Mouse (Mus musculus) stomach, postnatal 0 days (tissue): ENCODE measurements around the gene Kdm2b. TPM values are rescaled to one million over a fixed set of nuclear protein-coding genes. Genes with fewer than 3 reads are reported as not detected.

ENCODE experiments used
- ATAC-seq: fragments of 200-750 bp; cut with Nextera tagmentation; 2 replicates; pipeline ENCODE4 v1.8.0; 2017; ENCODE audit not compliant: low FRiP score, low TSS enrichment
- DNase-seq: peaks from one replicate; pipeline ENCODE4 v3.0.0-alpha.2; 2016; ENCODE audit warnings: low spot score
- H3K27ac ChIP-seq: fragments of 300-500 bp; sonication (generic); replicated peaks from 2 replicates; pipeline ENCODE4 v1.5.1; 2014; ENCODE audit warnings: mild to moderate bottlenecking, control low read depth
- H3K27me3 ChIP-seq: fragments of 300-500 bp; sonication (generic); 2 replicates; pipeline ENCODE4 v1.6.1; 2014; ENCODE audit warnings: low read length; ENCODE audit not compliant: control insufficient read depth, insufficient read depth
- H3K36me3 ChIP-seq: fragments of 300-500 bp; sonication (generic); 2 replicates; pipeline ENCODE4 v1.6.1; 2014; ENCODE audit warnings: low read length, mixed read lengths; ENCODE audit not compliant: control insufficient read depth, insufficient read depth
- H3K4me1 ChIP-seq: fragments of 300-500 bp; sonication (generic); replicated peaks from 2 replicates; pipeline ENCODE4 v1.6.1; 2014; ENCODE audit warnings: antibody characterized with exemption; ENCODE audit not compliant: control insufficient read depth, insufficient read depth
- H3K4me2 ChIP-seq: fragments of 300-500 bp; sonication (generic); replicated peaks from 2 replicates; pipeline ENCODE4 v1.6.1; 2014; ENCODE audit warnings: low read depth, mild to moderate bottlenecking, control low read depth, moderate library complexity
- H3K4me3 ChIP-seq: fragments of 300-500 bp; sonication (generic); 2 replicates; pipeline ENCODE4 v1.5.1; 2014; ENCODE audit warnings: low read depth, low read length, control low read depth
- H3K9ac ChIP-seq: fragments of 300-500 bp; sonication (generic); 2 replicates; pipeline ENCODE4 v1.6.1; 2014; ENCODE audit warnings: mild to moderate bottlenecking, low read length, control low read depth, mixed read lengths
- H3K9me3 ChIP-seq: fragments of 300-500 bp; sonication (generic); 2 replicates; pipeline ENCODE4 v1.6.1; 2016; ENCODE audit warnings: low read length; ENCODE audit not compliant: control insufficient read depth
- CTCF ChIP-seq: IDR thresholded peaks from 2 replicates; pipeline ENCODE4 v1.5.1; 2016; ENCODE audit warnings: antibody characterized with exemption, low read depth, mild to moderate bottlenecking, moderate library complexity
- EP300 ChIP-seq: optimal IDR thresholded peaks from 2 replicates; pipeline ENCODE3; 2016; ENCODE audit warnings: antibody characterized with exemption
- WGBS: fragments of 180-500 bp; shearing (Covaris S2); extraction: QIAGEN DNeasy Blood & Tissue Kit; methylation state at CpG from one replicate; pipeline ENCODE4 v1.1.7; 2014; 5-methylcytosine and 5-hydroxymethylcytosine counted together
- polyA plus RNA-seq: library from polyadenylated mRNA; unstranded; fragments of >200 nt; fragmentation: Nextera tagmentation; extraction: Ambion mirVana; gene quantifications from 2 replicates; pipeline ENCODE4 v1.2.1, GENCODE M21; 2015

The Kdm2b gene
- polyA plus RNA-seq, 1 experiment from 2014 or later: 15.5 TPM

DNA sequence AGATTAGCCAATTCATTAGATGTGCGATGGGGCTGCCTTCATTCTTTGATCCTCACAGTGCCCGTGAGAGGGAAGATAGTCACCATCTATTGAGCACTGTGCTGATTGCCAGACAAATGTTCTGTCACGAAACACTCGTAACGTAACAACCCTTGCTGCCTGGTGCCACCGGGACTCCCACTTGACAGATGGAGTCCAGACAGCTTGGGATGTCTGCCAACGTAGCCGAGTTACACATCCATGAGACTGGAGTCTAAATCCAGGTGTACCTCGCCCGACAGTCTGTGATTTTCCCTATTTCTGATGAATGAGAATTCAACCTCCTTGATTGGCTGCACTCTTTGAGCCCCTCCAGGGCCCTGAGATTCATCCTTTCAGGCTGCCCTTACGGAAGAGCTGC is 20.2 kb upstream of the Kdm2b start:
- WGBS: 37% methylated on average over 11 of the region's 11 CpGs
- DNase-seq (no peak), ATAC-seq (no peak)
- H3K4me1 ChIP-seq: peaks cover 3% of the 10 kb centered on the region; the same call in 1 of the 2 replicates
- peak; percentile 35 for TF ChIP-seq EP300
- TF ChIP-seq CTCF: no peak
- H3K9me3 ChIP-seq: no peaks in the 10 kb centered on the region
- no peaks in the 10 kb centered on the region for H3K36me3 ChIP-seq
- no peaks in the 10 kb centered on the region for H3K27me3 ChIP-seq
- H3K9ac ChIP-seq: no peak overlapping the region
- H3K4me2 ChIP-seq: no peak overlapping the region
- 0 out of 2 replicates have a peak overlapping the region, but pooled peaks have one; percentile 36 for H3K27ac ChIP-seq
- no peak overlapping the region for H3K4me3 ChIP-seq

DNA sequence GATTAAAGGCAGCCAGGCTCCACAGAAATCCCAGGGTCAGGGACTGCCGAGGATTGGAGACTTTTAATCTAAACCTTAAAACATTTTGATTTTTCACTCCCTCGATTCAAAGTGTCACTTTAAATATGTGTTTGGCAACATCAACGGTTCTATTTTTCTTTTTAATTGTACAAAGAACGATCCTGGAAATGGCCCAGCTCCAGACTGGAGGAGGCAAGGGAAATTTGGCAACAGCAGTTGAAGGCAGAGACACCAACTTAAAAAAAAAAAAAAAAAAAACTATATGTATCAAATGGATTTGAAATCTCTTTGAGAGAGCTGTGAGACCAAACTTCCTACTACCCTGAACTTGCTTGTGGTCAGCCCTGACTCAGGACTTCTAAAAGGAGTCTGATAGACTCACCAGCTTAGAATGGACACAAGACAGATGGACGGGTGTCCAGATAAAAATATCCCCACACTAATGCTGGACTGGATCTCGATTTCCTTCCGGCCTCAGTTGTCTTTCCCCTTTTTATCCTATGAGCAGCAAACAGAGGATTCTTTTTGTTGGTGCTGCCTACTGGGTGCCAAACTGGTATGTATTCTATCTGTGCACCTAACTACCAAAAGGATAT is 19.4 kb upstream of the Kdm2b start:
- Histone ChIP-seq H3K4me3 (no peak overlapping the region), H3K4me1 (no peaks in the 10 kb centered on the region), H3K9ac (no peak overlapping the region), H3K4me2 (no peak overlapping the region), H3K27me3 (no peaks in the 10 kb centered on the region), H3K27ac (no peak overlapping the region), H3K9me3 (no peaks in the 10 kb centered on the region), H3K36me3 (no peaks in the 10 kb centered on the region)
- TF ChIP-seq CTCF (no peak), EP300 (no peak)
- DNase-seq: no peak
- 44% methylated on average over 7 of the region's 7 CpGs for WGBS
- ATAC-seq: no peak

DNA sequence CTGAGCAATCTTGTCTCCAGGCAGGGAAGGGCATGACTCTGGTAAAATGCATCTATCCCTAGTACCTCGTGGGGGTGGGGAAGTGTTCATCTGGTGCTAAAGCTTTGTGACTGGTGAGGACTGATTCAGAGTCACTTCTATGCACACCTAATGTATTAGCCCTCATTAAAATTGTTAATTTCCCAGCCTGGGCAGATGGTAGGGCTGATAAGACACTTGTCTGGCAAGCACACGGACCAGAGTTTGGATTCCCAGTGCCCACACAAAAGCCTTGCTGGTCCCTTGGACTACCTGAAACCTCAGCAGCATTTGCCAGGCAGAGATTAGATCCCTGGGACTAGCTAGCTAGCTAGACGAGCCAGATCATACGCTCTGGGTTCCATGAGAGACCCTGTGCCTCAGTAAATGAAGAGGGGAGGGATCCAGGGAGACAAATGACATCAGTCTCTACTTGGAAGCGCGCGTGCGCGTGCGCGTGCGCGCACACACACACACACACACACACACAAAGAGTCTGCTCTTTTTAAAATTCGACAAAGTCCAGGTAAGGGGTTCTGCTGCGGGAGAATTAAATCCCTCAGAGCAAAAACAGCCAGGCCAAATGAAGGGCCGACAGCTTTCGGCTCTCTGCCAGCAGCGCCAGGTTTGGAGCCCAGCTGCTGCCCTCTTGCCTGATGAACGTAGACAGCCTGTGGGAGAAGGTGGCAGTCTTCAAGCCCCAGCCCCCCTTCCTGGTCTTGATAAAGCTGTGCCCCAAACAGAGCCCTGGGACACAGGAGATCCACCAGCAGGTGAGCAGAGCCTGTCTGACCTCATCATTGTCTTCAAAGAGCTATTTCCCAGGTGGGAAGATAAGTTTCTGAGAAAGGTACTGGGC is 16.3 kb upstream of the Kdm2b start:
- TF ChIP-seq CTCF: no peak
- no peak for TF ChIP-seq EP300
- Histone ChIP-seq H3K4me3 (no peak overlapping the region), H3K9ac (no peak overlapping the region), H3K27ac (no peak overlapping the region), H3K4me1 (no peaks in the 10 kb centered on the region), H3K36me3 (no peaks in the 10 kb centered on the region), H3K9me3 (no peaks in the 10 kb centered on the region), H3K4me2 (no peak overlapping the region), H3K27me3 (no peaks in the 10 kb centered on the region)
- WGBS: 59% methylated on average over 19 of the region's 19 CpGs
- ATAC-seq (no peak), DNase-seq (no peak)

DNA sequence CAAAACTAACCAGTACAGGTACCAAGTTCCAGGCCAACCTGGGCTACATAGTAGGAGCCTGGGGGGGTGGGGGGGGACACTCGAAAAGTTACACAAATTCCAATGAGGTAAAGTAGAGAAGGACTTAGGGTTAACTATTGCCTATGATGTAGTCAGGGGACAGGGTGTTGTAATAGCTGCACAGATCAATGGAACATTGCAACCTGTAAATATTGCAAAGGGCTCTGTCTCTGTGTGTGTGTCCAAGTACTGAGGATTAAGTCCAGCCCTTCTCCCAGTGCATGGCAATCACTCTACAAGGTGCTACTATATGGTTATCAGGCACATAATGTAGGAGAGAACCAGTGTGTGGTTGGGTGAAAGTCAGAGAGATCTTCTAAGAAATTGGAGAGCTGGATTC is 11.3 kb upstream of the Kdm2b start:
- ATAC-seq (no peak), DNase-seq (no peak)
- TF ChIP-seq CTCF: no peak
- TF ChIP-seq EP300: no peak
- Histone ChIP-seq H3K9me3 (no peaks in the 10 kb centered on the region), H3K9ac (no peak overlapping the region), H3K27ac (no peak overlapping the region), H3K4me3 (no peak overlapping the region), H3K4me1 (no peaks in the 10 kb centered on the region), H3K4me2 (no peak overlapping the region), H3K36me3 (no peaks in the 10 kb centered on the region), H3K27me3 (no peaks in the 10 kb centered on the region)
- WGBS: 55% methylated on average over 1 of the region's 1 CpGs

DNA sequence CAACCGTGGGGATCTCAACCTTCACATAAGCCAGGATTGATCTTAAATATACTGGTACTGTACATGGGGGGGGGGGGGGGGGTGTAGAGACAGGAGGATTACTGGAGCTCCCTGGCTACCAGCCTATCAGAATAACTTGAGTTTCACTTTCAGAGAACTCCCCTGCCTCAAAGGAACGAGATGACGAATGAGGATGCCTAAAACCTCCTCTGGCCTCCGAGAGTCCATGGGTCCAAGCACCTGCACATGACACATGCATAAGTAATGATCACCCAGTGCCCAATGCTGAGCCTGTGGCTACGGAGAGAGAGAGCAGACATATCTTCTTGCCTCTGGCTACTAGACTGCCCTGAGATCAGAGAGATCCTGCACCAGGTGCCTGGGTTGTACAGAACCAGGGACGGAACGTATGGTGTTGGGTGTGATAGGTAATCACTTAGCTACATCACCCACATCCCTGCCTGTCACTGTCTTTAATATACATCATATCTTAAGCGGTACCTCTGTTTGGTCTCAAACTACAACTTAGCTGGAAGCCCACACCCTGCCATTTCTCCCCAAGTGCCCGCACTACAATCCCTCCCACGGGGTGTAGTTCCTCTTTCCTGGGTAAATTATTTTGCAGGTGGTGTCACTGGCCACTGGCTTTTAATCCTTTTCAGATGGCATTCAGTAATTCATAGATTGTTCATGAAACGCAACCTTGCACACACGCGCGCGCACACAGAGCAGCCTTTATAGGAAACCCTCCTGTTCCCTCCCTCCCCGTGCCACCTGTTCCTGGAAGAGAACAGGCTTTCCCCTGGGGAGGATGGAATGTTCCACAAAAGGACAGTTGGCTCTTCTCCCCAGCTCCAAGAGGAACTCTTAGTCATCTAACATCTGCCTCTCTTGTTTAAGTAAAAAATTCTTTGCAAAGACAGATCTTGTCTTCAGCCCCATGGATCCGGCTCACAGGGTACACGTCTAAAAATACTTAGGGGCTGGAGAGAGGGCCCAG is 7.9 kb upstream of the Kdm2b start:
- TF ChIP-seq CTCF (no peak), EP300 (no peak)
- H3K9me3 ChIP-seq: no peaks in the 10 kb centered on the region
- H3K36me3 ChIP-seq: no peaks in the 10 kb centered on the region
- ATAC-seq (no peak), DNase-seq (no peak)
- 71% methylated on average over 18 of the region's 18 CpGs for WGBS
- no peaks in the 10 kb centered on the region for H3K4me1 ChIP-seq
- no peak overlapping the region for H3K9ac ChIP-seq
- no peaks in the 10 kb centered on the region for H3K27me3 ChIP-seq
- no peak overlapping the region for H3K4me2 ChIP-seq
- no peak overlapping the region for H3K4me3 ChIP-seq
- no peak overlapping the region for H3K27ac ChIP-seq
